Mouse (Mus musculus): ENCODE measurements around the gene Ccdc63.

DNA sequence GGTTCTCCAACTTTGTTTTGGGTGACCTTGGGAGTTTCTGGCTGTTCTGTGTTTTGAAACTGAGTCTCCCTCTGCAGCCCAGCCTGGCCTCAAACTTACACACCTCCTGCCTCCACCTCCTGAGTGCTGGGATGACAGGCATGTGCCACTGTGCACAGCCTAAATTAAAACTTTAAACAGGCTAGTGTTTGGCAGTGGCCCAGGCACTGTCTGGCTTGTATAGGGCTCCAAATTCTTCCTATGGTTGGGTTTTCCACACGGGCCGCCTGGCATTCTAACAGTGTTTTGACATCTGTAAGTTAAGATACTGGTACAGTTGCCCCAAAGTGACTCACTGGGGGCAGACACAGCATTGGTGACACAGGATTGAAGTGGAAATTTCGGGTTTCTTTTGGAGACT lies 54.5 kb downstream of the Ccdc63 start:
- TF ChIP-seq CHD2 (IDR thresholded peaks at IDR 0.05; ENCODE audit: low read depth, low read length) (no peak), HCFC1 (IDR thresholded peaks at IDR 0.05; ENCODE audit: borderline replicate concordance, insufficient read depth, low read length) (no peak), MAFK (IDR thresholded peaks at IDR 0.05; ENCODE audit: insufficient read depth, low read depth, low read length) (no peak), ZC3H11A (IDR thresholded peaks at IDR 0.05; ENCODE audit: borderline replicate concordance, low read depth, low read length) (no peak)
